Mouse (Mus musculus): ENCODE measurements around the gene Olfr448. TPM values are rescaled to one million over a fixed set of nuclear protein-coding genes. Genes with fewer than 3 reads are reported as not detected.

Olfr448 gene
- not detected for total RNA-seq (2021)
- long read RNA-seq, experiment 1 = 0 reads
- long read RNA-seq, experiment 2 = 0 reads

- DNase-seq (ENCODE audit: low spot score in 2 of 2) = no peak
Observed at GRCm38 (mm10) chr6:42890141-42890540, at the start of gene Olfr448. TSS of gene Olfr448 (plus strand) at chr6:42890441.

GRCm38 (mm10) chr6:42860222-42860819 is 29.9 kb upstream of the Olfr448 start:
- no peak for DNase-seq (ENCODE audit: low spot score in 2 of 2)

GRCm38 (mm10) chr6:42869695-42870094 is 20.5 kb upstream of the Olfr448 start:
- DNase-seq (ENCODE audit: low spot score in 2 of 2) = no peak

- no peak for DNase-seq (ENCODE audit: low spot score in 2 of 2)
Observed at GRCm38 (mm10) chr6:42876323-42876722, 13.9 kb upstream of the Olfr448 start.

DNA sequence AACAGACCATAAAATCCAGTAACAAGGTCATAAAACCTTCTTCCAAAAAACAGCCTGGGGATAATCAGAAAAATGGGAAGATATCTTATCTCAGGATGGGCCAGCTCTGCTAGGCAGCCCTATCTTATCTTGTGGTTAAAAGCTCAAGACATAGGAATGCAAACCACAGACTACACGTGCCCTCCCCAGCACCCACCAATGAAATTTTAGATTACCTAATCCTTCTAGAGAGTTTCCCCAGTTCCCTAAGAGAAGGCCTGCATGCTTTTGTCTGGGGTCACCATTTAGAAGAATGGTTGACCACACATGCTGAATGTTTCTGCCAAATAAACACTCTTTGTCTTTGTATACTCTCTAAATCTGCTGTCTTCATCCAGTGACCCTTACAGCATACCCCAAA is 10.1 kb downstream of the Olfr448 start:
- DNase-seq (ENCODE audit: low spot score in 2 of 2) = no peak

DNA sequence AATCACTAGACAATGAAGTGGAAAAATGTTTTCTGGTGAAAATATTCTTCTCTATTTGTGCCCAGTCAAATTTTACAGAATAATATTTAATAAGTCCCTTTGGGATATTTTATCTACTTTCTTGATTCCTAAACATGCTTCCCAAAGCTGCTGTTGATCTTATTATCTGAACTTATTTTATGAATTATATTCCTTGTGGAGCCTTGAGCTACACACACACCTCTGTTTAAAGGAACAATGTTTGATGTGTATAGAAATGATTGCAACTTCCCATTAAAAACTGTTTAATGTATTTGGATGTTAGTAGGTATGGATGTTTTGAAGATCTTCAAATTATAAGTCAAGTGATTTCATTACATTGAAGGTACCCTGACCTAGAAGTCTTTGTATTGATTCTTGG is 18.3 kb downstream of the Olfr448 start, which contains the start of gene Olfr447:
Olfr447 (plus strand) TSS at position 301 of the 400 bp plus-strand sequence.
- DNase-seq (ENCODE audit: low spot score in 2 of 2) = no peak

DNA sequence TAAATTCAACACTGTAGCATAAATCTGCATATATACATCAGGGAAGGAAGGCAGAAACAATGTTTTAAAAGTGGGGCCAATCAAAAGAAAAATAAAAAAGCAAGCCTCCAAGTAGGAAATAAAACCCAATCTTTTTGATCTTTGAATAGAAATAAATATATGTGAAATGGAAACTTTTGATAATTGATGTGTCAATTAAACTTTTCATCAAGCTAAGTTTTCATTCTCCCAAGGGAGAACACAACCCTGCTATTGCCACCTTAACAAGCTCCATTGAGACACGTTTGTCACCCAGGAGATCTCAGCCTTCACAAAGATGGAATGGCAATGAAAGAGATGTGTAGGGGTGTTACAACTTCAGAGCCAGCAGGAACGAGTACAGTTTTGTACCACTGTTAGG is 30.8 kb downstream of the Olfr448 start, which contains the start of gene Olfr446:
Olfr446 (plus strand) TSS at position 301 of the 400 bp plus-strand sequence.
- no peak for DNase-seq (ENCODE audit: low spot score in 2 of 2)

Other genes starting within 250 kb of the Olfr448 start
- gene Tcaf2, start 245.2 kb upstream of the Olfr448 start, total RNA-seq (2021) = 10 to 100 TPM in 1 of 2 experiments, 1 to 10 TPM in 1; 8.1 to 10.4 TPM
- 10 to 100 TPM; 69.2 to 78.4 TPM for gene Tcaf1, start 180.4 kb upstream of the Olfr448 start, total RNA-seq (2021)
- gene Olfr453, start 151.1 kb upstream of the Olfr448 start, total RNA-seq (2021) = not detected
- gene Olfr38, start 134.0 kb upstream of the Olfr448 start, total RNA-seq (2021) = not detected
- not detected for gene Olfr452, start 105.3 kb upstream of the Olfr448 start, total RNA-seq (2021)
- gene Olfr450, start 78.5 kb upstream of the Olfr448 start, total RNA-seq (2021) = not detected
- not detected for gene Olfr449, start 56.1 kb upstream of the Olfr448 start, total RNA-seq (2021)
- gene Olfr447, start 18.4 kb downstream of the Olfr448 start, total RNA-seq (2021) = not detected
- gene Olfr446, start 30.9 kb downstream of the Olfr448 start, total RNA-seq (2021) = not detected
- not detected for gene Olfr444, start 58.6 kb downstream of the Olfr448 start, total RNA-seq (2021)
- not detected for gene Olfr441, start 215.9 kb downstream of the Olfr448 start, total RNA-seq (2021)